Mouse (Mus musculus): ENCODE results near the gene Ldlrap1. TPM values are rescaled to one million over a fixed set of nuclear protein-coding genes. Genes with fewer than 3 reads are reported as not detected.
A peak's percentile ranks its signal among the peaks of the same experiment; 100 is the strongest.

Ldlrap1 gene
- polyA plus RNA-seq, 1 experiment, result 19.0 TPM

- Histone ChIP-seq H3K4me2 (ENCODE audit: low read depth) (peak overlapping the region; percentile 57), H3K36me3 (ENCODE audit: control insufficient read depth, insufficient read depth) (no peaks in the 10 kb centered on the region), H3K4me3 (no peak overlapping the region), H3K27me3 (ENCODE audit: control insufficient read depth, insufficient read depth, insufficient read length) (no peaks in the 10 kb centered on the region), H3ac (ENCODE audit: control insufficient read depth, insufficient read length) (no peak overlapping the region), H3K79me2 (ENCODE audit: control insufficient read depth, insufficient read depth) (no peaks in the 10 kb centered on the region)
- TF ChIP-seq MAX (IDR thresholded peaks at IDR 0.05; ENCODE audit: low read depth), result no peak
- TF ChIP-seq USF1 (IDR thresholded peaks at IDR 0.05; ENCODE audit: low read depth), result no peak
- no peak for TF ChIP-seq SRF (IDR thresholded peaks at IDR 0.05; ENCODE audit: control insufficient read depth, insufficient read length, low read depth)
- no peak for TF ChIP-seq MYOD1 (IDR thresholded peaks at IDR 0.05; ENCODE audit: control insufficient read depth in 1 of 3, insufficient read length in 2 of 3, low read depth in 2 of 3)
- no peak for TF ChIP-seq POLR2A (IDR thresholded peaks at IDR 0.05; ENCODE audit: insufficient read length, low read depth)
- no peak for TF ChIP-seq REST (IDR thresholded peaks at IDR 0.05; ENCODE audit: insufficient read depth, insufficient read length)
- no peak for TF ChIP-seq CEBPB (IDR thresholded peaks at IDR 0.05; ENCODE audit: insufficient read depth, poor library complexity, severe bottlenecking)
- no peak for TF ChIP-seq POLR2AphosphoS2 (IDR thresholded peaks at IDR 0.05; ENCODE audit: insufficient read length, low read depth)
- no peak for TF ChIP-seq TCF3 (IDR thresholded peaks at IDR 0.05; ENCODE audit: insufficient read length, low read depth)
- TF ChIP-seq E2F4 (IDR thresholded peaks at IDR 0.05; ENCODE audit: insufficient read depth), result no peak
Measured at GRCm38 (mm10) chr4:134734629-134735081, 33.2 kb downstream of the Ldlrap1 start.

- Histone ChIP-seq H3K27me3 (ENCODE audit: control insufficient read depth, insufficient read depth, insufficient read length) (no peaks in the 10 kb centered on the region), H3K4me3 (no peak overlapping the region), H3K4me2 (ENCODE audit: low read depth) (peak overlapping the region; percentile 57), H3ac (ENCODE audit: control insufficient read depth, insufficient read length) (no peak overlapping the region), H3K36me3 (ENCODE audit: control insufficient read depth, insufficient read depth) (no peaks in the 10 kb centered on the region), H3K79me2 (ENCODE audit: control insufficient read depth, insufficient read depth) (no peaks in the 10 kb centered on the region)
- TF ChIP-seq MYOD1 (IDR thresholded peaks at IDR 0.05; ENCODE audit: control insufficient read depth in 1 of 3, insufficient read length in 2 of 3, low read depth in 2 of 3) (peak in 2 of 3 experiments; percentile 18 to 41), CEBPB (IDR thresholded peaks at IDR 0.05; ENCODE audit: insufficient read depth, poor library complexity, severe bottlenecking) (no peak)
Measured at GRCm38 (mm10) chr4:134734038-134734628, 33.7 kb downstream of the Ldlrap1 start.

GRCm38 (mm10) chr4:134733371-134733770 is 34.5 kb downstream of the Ldlrap1 start:
- no peak for TF ChIP-seq TCF12 (IDR thresholded peaks at IDR 0.05; ENCODE audit: insufficient read depth, poor library complexity, severe bottlenecking)
- no peak for TF ChIP-seq MAX (IDR thresholded peaks at IDR 0.05; ENCODE audit: low read depth)
- no peak for TF ChIP-seq MYOG (IDR thresholded peaks at IDR 0.05; ENCODE audit: control insufficient read depth in 1 of 3, insufficient read depth in 1 of 3, insufficient read length in 2 of 3, low read depth in 2 of 3)
- TF ChIP-seq USF1 (IDR thresholded peaks at IDR 0.05; ENCODE audit: low read depth), result no peak
- TF ChIP-seq POLR2A (IDR thresholded peaks at IDR 0.05; ENCODE audit: insufficient read length, low read depth), result no peak
- TF ChIP-seq E2F4 (IDR thresholded peaks at IDR 0.05; ENCODE audit: insufficient read depth), result no peak
- TF ChIP-seq SRF (IDR thresholded peaks at IDR 0.05; ENCODE audit: control insufficient read depth, insufficient read length, low read depth), result no peak
- H3K79me2 ChIP-seq (ENCODE audit: control insufficient read depth, insufficient read depth), result no peaks in the 10 kb centered on the region
- H3K4me2 ChIP-seq (ENCODE audit: low read depth), result no peak overlapping the region
- no peaks in the 10 kb centered on the region for H3K27me3 ChIP-seq (ENCODE audit: control insufficient read depth, insufficient read depth, insufficient read length)
- no peaks in the 10 kb centered on the region for H3K36me3 ChIP-seq (ENCODE audit: control insufficient read depth, insufficient read depth)
- H3K4me3 ChIP-seq, result no peak overlapping the region
- no peak overlapping the region for H3ac ChIP-seq (ENCODE audit: control insufficient read depth, insufficient read length)

- no peaks in the 10 kb centered on the region for H3K79me2 ChIP-seq (ENCODE audit: control insufficient read depth, insufficient read depth)
- no peak overlapping the region for H3ac ChIP-seq (ENCODE audit: control insufficient read depth, insufficient read length)
- no peak for TF ChIP-seq CEBPB (IDR thresholded peaks at IDR 0.05; ENCODE audit: insufficient read depth, poor library complexity, severe bottlenecking)
- TF ChIP-seq POLR2A (IDR thresholded peaks at IDR 0.05; ENCODE audit: insufficient read length, low read depth), result no peak
- TF ChIP-seq MAX (IDR thresholded peaks at IDR 0.05; ENCODE audit: low read depth), result no peak
- no peak for TF ChIP-seq E2F4 (IDR thresholded peaks at IDR 0.05; ENCODE audit: insufficient read depth)
- TF ChIP-seq REST (IDR thresholded peaks at IDR 0.05; ENCODE audit: insufficient read depth, insufficient read length), result no peak
- no peak for TF ChIP-seq USF1 (IDR thresholded peaks at IDR 0.05; ENCODE audit: low read depth)
- TF ChIP-seq TCF3 (IDR thresholded peaks at IDR 0.05; ENCODE audit: insufficient read length, low read depth), result no peak
- no peak for TF ChIP-seq SRF (IDR thresholded peaks at IDR 0.05; ENCODE audit: control insufficient read depth, insufficient read length, low read depth)
- no peak for TF ChIP-seq TCF12 (IDR thresholded peaks at IDR 0.05; ENCODE audit: insufficient read depth, poor library complexity, severe bottlenecking)
- TF ChIP-seq MYOG (IDR thresholded peaks at IDR 0.05; ENCODE audit: control insufficient read depth in 1 of 3, insufficient read depth in 1 of 3, insufficient read length in 2 of 3, low read depth in 2 of 3), result no peak
- no peak for TF ChIP-seq POLR2AphosphoS2 (IDR thresholded peaks at IDR 0.05; ENCODE audit: insufficient read length, low read depth)
- no peak for TF ChIP-seq MYOD1 (IDR thresholded peaks at IDR 0.05; ENCODE audit: control insufficient read depth in 1 of 3, insufficient read length in 2 of 3, low read depth in 2 of 3)
- H3K4me2 ChIP-seq (ENCODE audit: low read depth), result no peak overlapping the region
- H3K27me3 ChIP-seq (ENCODE audit: control insufficient read depth, insufficient read depth, insufficient read length), result no peaks in the 10 kb centered on the region
- H3K4me3 ChIP-seq, result no peak overlapping the region
- H3K36me3 ChIP-seq (ENCODE audit: control insufficient read depth, insufficient read depth), result no peaks in the 10 kb centered on the region
Measured at GRCm38 (mm10) chr4:134730106-134730505, 37.7 kb downstream of the Ldlrap1 start.

- TF ChIP-seq SRF (IDR thresholded peaks at IDR 0.05; ENCODE audit: control insufficient read depth, insufficient read length, low read depth), result no peak
- no peak for TF ChIP-seq MYOD1 (IDR thresholded peaks at IDR 0.05; ENCODE audit: control insufficient read depth in 1 of 3, insufficient read length in 2 of 3, low read depth in 2 of 3)
- TF ChIP-seq POLR2AphosphoS2 (IDR thresholded peaks at IDR 0.05; ENCODE audit: insufficient read length, low read depth), result no peak
- TF ChIP-seq MAX (IDR thresholded peaks at IDR 0.05; ENCODE audit: low read depth), result no peak
- no peak for TF ChIP-seq TCF3 (IDR thresholded peaks at IDR 0.05; ENCODE audit: insufficient read length, low read depth)
- no peak for TF ChIP-seq E2F4 (IDR thresholded peaks at IDR 0.05; ENCODE audit: insufficient read depth)
- no peak for TF ChIP-seq USF1 (IDR thresholded peaks at IDR 0.05; ENCODE audit: low read depth)
- no peak for TF ChIP-seq POLR2A (IDR thresholded peaks at IDR 0.05; ENCODE audit: insufficient read length, low read depth)
- TF ChIP-seq CEBPB (IDR thresholded peaks at IDR 0.05; ENCODE audit: insufficient read depth, poor library complexity, severe bottlenecking), result no peak
- TF ChIP-seq REST (IDR thresholded peaks at IDR 0.05; ENCODE audit: insufficient read depth, insufficient read length), result no peak
- no peak for TF ChIP-seq MYOG (IDR thresholded peaks at IDR 0.05; ENCODE audit: control insufficient read depth in 1 of 3, insufficient read depth in 1 of 3, insufficient read length in 2 of 3, low read depth in 2 of 3)
- TF ChIP-seq TCF12 (IDR thresholded peaks at IDR 0.05; ENCODE audit: insufficient read depth, poor library complexity, severe bottlenecking), result no peak
- Histone ChIP-seq H3K36me3 (ENCODE audit: control insufficient read depth, insufficient read depth) (no peaks in the 10 kb centered on the region), H3K4me3 (no peak overlapping the region)
Measured at GRCm38 (mm10) chr4:134725735-134726345, 42.0 kb downstream of the Ldlrap1 start.

More at GRCm38 (mm10) chr4:134725735-134726345, 42.0 kb downstream of the Ldlrap1 start:
- Histone ChIP-seq H3K4me2 (ENCODE audit: low read depth) (no peak overlapping the region), H3ac (ENCODE audit: control insufficient read depth, insufficient read length) (no peak overlapping the region), H3K79me2 (ENCODE audit: control insufficient read depth, insufficient read depth) (no peaks in the 10 kb centered on the region), H3K27me3 (ENCODE audit: control insufficient read depth, insufficient read depth, insufficient read length) (no peaks in the 10 kb centered on the region)
